Mouse (Mus musculus): ENCODE measurements around the gene Ankrd2. TPM values are rescaled to one million over a fixed set of nuclear protein-coding genes. Genes with fewer than 3 reads are reported as not detected.
A peak's percentile ranks its signal among the peaks of the same experiment; 100 is the strongest.

Gene Ankrd2
- polyA plus RNA-seq, 1 experiment from 2014 or later = 0.94 TPM

DNA sequence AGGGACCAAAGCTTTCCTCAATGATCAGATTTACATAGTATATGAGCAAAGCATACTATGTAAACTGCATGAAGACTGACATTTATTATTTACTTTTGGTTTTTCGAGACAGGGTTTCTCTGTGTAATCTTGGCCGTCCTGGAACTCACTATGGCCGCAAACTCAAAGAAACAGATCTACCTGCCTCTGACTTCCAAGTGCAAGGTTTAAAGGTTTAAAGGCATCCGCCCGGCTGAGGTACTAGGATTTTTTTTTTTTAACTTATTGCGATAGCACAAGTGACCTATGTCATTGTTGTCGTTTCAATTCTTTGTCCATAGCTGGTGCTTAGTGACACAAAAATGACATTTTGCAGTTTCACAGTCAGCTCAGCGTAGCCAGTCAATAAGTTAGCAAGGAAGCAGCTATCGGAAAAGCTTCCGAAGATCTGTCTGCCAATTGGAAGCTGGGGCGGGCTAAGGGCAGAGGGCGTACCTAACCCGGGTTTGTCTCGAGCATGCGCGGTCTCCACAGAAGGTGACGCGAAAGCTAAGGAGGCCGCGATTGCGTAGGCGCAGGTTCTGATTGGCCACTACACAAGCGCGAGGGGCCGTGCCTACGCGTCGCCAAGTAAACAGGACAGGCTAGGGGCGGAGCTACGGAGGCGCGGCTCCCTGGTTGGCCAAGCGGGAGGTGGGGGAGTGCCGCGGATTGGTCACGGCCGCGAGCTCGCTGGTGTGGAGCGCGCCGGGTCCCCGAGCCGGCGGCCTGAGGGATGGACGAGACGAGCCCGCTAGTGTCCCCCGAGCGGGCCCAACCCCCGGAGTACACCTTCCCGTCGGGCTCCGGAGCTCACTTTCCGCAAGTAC lies 54.2 kb downstream of the Ankrd2 start, which contains the start of gene Pi4k2a:
Gene Pi4k2a (plus strand): TSS at position 723 of the 848 bp plus-strand sequence.
- H3K27ac ChIP-seq (ENCODE audit: low read length) = peak within 1 kb of the TSS; percentile 86
- peak; percentile 98 for ATAC-seq
- peak within 1 kb of the TSS; percentile 81 for H3K4me2 ChIP-seq (ENCODE audit: low read length)
- H3K4me3 ChIP-seq (ENCODE audit: low read depth, low read length) = peak within 1 kb of the TSS; percentile 95
- peaks cover 24% of the 10 kb centered on the region for H3K4me1 ChIP-seq (ENCODE audit: control insufficient read depth, insufficient read depth, low read length)
- no peaks in the 10 kb centered on the region for H3K27me3 ChIP-seq (ENCODE audit: control insufficient read depth, insufficient read depth, low read depth, low read length)
- H3K9ac ChIP-seq (ENCODE audit: low read depth, low read length) = peak within 1 kb of the TSS; percentile 90
- WGBS = 2% methylated on average over 54 of the region's 55 CpGs
- no peaks in the 10 kb centered on the region for H3K9me3 ChIP-seq (replicated peaks; ENCODE audit: control insufficient read depth, low read length, poor library complexity, severe bottlenecking)
- H3K36me3 ChIP-seq (ENCODE audit: control insufficient read depth, insufficient read depth, low read length) = no peaks in the 10 kb centered on the region; the same call in 1 of the 2 replicates

GRCm38 (mm10) chr19:42090637-42091141 lies 54.9 kb downstream of the Ankrd2 start:
- Histone ChIP-seq H3K4me1 (ENCODE audit: control insufficient read depth, insufficient read depth, low read length) (peaks cover 23% of the 10 kb centered on the region), H3K9ac (ENCODE audit: low read depth, low read length) (peak overlapping the region; percentile 90), H3K4me3 (ENCODE audit: low read depth, low read length) (peak overlapping the region; percentile 95), H3K4me2 (ENCODE audit: low read length) (peak overlapping the region; percentile 81), H3K27me3 (ENCODE audit: control insufficient read depth, insufficient read depth, low read depth, low read length) (no peaks in the 10 kb centered on the region), H3K27ac (ENCODE audit: low read length) (peak overlapping the region; percentile 86), H3K36me3 (ENCODE audit: control insufficient read depth, insufficient read depth, low read length) (no peaks in the 10 kb centered on the region; the same call in 1 of the 2 replicates), H3K9me3 (replicated peaks; ENCODE audit: control insufficient read depth, low read length, poor library complexity, severe bottlenecking) (no peaks in the 10 kb centered on the region)
- peak; percentile 66 for ATAC-seq
- WGBS = under 1% methylated on average over 43 of the region's 52 CpGs

Other genes starting within 250 kb of the Ankrd2 start
- 4.3 TPM in 2 replicates for gene Arhgap19, start 234.0 kb upstream of the Ankrd2 start, polyA plus RNA-seq (2015; fragmentation: Nextera tagmentation; extraction: Ambion mirVana)
- 27.3 and 28.2 TPM in 2 replicates for gene Frat1, start 206.0 kb upstream of the Ankrd2 start, polyA plus RNA-seq (2015; fragmentation: Nextera tagmentation; extraction: Ambion mirVana)
- 5.0 and 5.6 TPM in 2 replicates for gene Frat2, start 187.9 kb upstream of the Ankrd2 start, polyA plus RNA-seq (2015; fragmentation: Nextera tagmentation; extraction: Ambion mirVana)
- 19.2 TPM in 2 replicates for gene Rrp12, start 139.8 kb upstream of the Ankrd2 start, polyA plus RNA-seq (2015; fragmentation: Nextera tagmentation; extraction: Ambion mirVana)
- 509 and 565 TPM in 2 replicates for gene Pgam1, start 124.1 kb upstream of the Ankrd2 start, polyA plus RNA-seq (2015; fragmentation: Nextera tagmentation; extraction: Ambion mirVana)
- 59.1 and 61.3 TPM in 2 replicates for gene Exosc1, start 102.6 kb upstream of the Ankrd2 start, polyA plus RNA-seq (2015; fragmentation: Nextera tagmentation; extraction: Ambion mirVana)
- 84.2 and 90.2 TPM in 2 replicates for gene Zdhhc16, start 102.5 kb upstream of the Ankrd2 start, polyA plus RNA-seq (2015; fragmentation: Nextera tagmentation; extraction: Ambion mirVana)
- gene Mms19, start 54.8 kb upstream of the Ankrd2 start, polyA plus RNA-seq (2015; fragmentation: Nextera tagmentation; extraction: Ambion mirVana) = 27.0 and 31.9 TPM in 2 replicates
- 9.1 and 10.1 TPM in 2 replicates for gene Ubtd1, start 54.2 kb upstream of the Ankrd2 start, polyA plus RNA-seq (2015; fragmentation: Nextera tagmentation; extraction: Ambion mirVana)
- 1.6 and 1.7 TPM in 2 replicates for gene Hoga1, start 9.6 kb downstream of the Ankrd2 start, polyA plus RNA-seq (2015; fragmentation: Nextera tagmentation; extraction: Ambion mirVana)
- gene 4933411K16Rik, start 16.2 kb downstream of the Ankrd2 start, polyA plus RNA-seq (2015; fragmentation: Nextera tagmentation; extraction: Ambion mirVana) = not detected in 2 replicates
- gene Morn4, start 50.4 kb downstream of the Ankrd2 start, polyA plus RNA-seq (2015; fragmentation: Nextera tagmentation; extraction: Ambion mirVana) = 160 and 163 TPM in 2 replicates
- gene Pi4k2a, start 54.5 kb downstream of the Ankrd2 start, polyA plus RNA-seq (2015; fragmentation: Nextera tagmentation; extraction: Ambion mirVana) = 27.8 and 28.5 TPM in 2 replicates
- gene Avpi1, start 93.1 kb downstream of the Ankrd2 start, polyA plus RNA-seq (2015; fragmentation: Nextera tagmentation; extraction: Ambion mirVana) = 4.9 and 8.3 TPM in 2 replicates
- gene Marveld1, start 111.4 kb downstream of the Ankrd2 start, polyA plus RNA-seq (2015; fragmentation: Nextera tagmentation; extraction: Ambion mirVana) = 1.4 and 1.8 TPM in 2 replicates
- 64.9 and 65.7 TPM in 2 replicates for gene Zfyve27, start 128.0 kb downstream of the Ankrd2 start, polyA plus RNA-seq (2015; fragmentation: Nextera tagmentation; extraction: Ambion mirVana)
- 1.4 and 2.1 TPM in 2 replicates for gene Sfrp5, start 166.3 kb downstream of the Ankrd2 start, polyA plus RNA-seq (2015; fragmentation: Nextera tagmentation; extraction: Ambion mirVana)
- 61.4 and 72.2 TPM in 2 replicates for gene Golga7b, start 211.6 kb downstream of the Ankrd2 start, polyA plus RNA-seq (2015; fragmentation: Nextera tagmentation; extraction: Ambion mirVana)